Mouse (Mus musculus) naive thymus-derived CD4-positive, alpha-beta T cell, adult 2 months (primary cell): ENCODE results near the gene Pax3.

Experiments used
- DNase-seq: peaks from one replicate; pipeline ENCODE4 v3.0.0-alpha.2; 2011; ENCODE audit warnings: low read depth

Pax3 gene

GRCm38 (mm10) chr1:78060850-78061249 lies 136.1 kb downstream of the Pax3 start:
- no peak for DNase-seq

GRCm38 (mm10) chr1:78057939-78058338 lies 139.0 kb downstream of the Pax3 start:
- no peak for DNase-seq

- no peak for DNase-seq
Measured at GRCm38 (mm10) chr1:78053677-78054076, 143.3 kb downstream of the Pax3 start.
